Mouse (Mus musculus) intestine, embryonic 15.5 days (tissue): ENCODE results near the gene Cuedc1. TPM values are rescaled to one million over a fixed set of nuclear protein-coding genes. Genes with fewer than 3 reads are reported as not detected.
A peak's percentile ranks its signal among the peaks of the same experiment; 100 is the strongest.

Experiments
- ATAC-seq: fragments of 200-750 bp; cut with Nextera tagmentation; 2 replicates; pipeline ENCODE4 v1.8.0; 2017; ENCODE audit warnings: moderate TSS enrichment, moderate library complexity
- H3K27ac ChIP-seq: fragments of 300-500 bp; sonication (generic); 2 replicates; pipeline ENCODE4 v1.5.1; 2015; ENCODE audit warnings: mild to moderate bottlenecking, inconsistent platforms
- H3K27me3 ChIP-seq: fragments of 300-500 bp; sonication (generic); replicated peaks from 2 replicates; pipeline ENCODE4 v1.6.1; 2015; ENCODE audit warnings: inconsistent platforms
- H3K36me3 ChIP-seq: fragments of 300-500 bp; sonication (generic); 2 replicates; pipeline ENCODE4 v1.6.1; 2015; ENCODE audit warnings: inconsistent platforms
- H3K4me1 ChIP-seq: fragments of 300-500 bp; sonication (generic); replicated peaks from 2 replicates; pipeline ENCODE4 v1.6.1; 2015; ENCODE audit warnings: inconsistent platforms
- H3K4me2 ChIP-seq: fragments of 300-500 bp; sonication (generic); replicated peaks from 2 replicates; pipeline ENCODE4 v1.6.1; 2015; ENCODE audit warnings: mild to moderate bottlenecking, inconsistent platforms
- H3K4me3 ChIP-seq: fragments of 300-500 bp; sonication (generic); replicated peaks from 2 replicates; pipeline ENCODE4 v1.5.1; 2015; ENCODE audit warnings: inconsistent platforms
- H3K9ac ChIP-seq: fragments of 300-500 bp; sonication (generic); 2 replicates; pipeline ENCODE4 v1.6.1; 2015; ENCODE audit warnings: inconsistent platforms
- H3K9me3 ChIP-seq: fragments of 300-500 bp; sonication (generic); 2 replicates; pipeline ENCODE4 v1.6.1; 2016; ENCODE audit warnings: inconsistent platforms
- WGBS: fragments of 180-500 bp; shearing (Covaris S2); methylation state at CpG from one replicate; pipeline ENCODE4 v1.1.7; 2015; 5-methylcytosine and 5-hydroxymethylcytosine counted together
- polyA plus RNA-seq: library from polyadenylated mRNA; unstranded; fragments of >200 nt; fragmentation: Nextera tagmentation; extraction: Ambion mirVana; gene quantifications from 2 replicates; pipeline ENCODE4 v1.2.1, GENCODE M21; 2015

Cuedc1 gene
- polyA plus RNA-seq, 1 experiment from 2014 or later = 14.2 TPM

GRCm38 (mm10) chr11:88158842-88159246 lies 61.0 kb downstream of the Cuedc1 start:
- Histone ChIP-seq H3K4me2 (no peak overlapping the region), H3K36me3 (no peaks in the 10 kb centered on the region), H3K4me1 (peaks cover 67% of the 10 kb centered on the region), H3K4me3 (no peak overlapping the region), H3K27me3 (no peaks in the 10 kb centered on the region), H3K9me3 (no peaks in the 10 kb centered on the region), H3K9ac (no peak overlapping the region), H3K27ac (peak overlapping the region; percentile 90)
- 35% methylated on average over 5 of the region's 5 CpGs for WGBS
- peak; percentile 35; the same call in 1 of the 2 replicates for ATAC-seq

GRCm38 (mm10) chr11:88159389-88159788 lies 61.5 kb downstream of the Cuedc1 start:
- H3K36me3 ChIP-seq = no peaks in the 10 kb centered on the region
- H3K4me1 ChIP-seq = peaks cover 61% of the 10 kb centered on the region
- no peak overlapping the region for H3K4me2 ChIP-seq
- H3K27ac ChIP-seq = peak overlapping the region; percentile 90
- no peaks in the 10 kb centered on the region for H3K9me3 ChIP-seq
- ATAC-seq = no peak
- WGBS = 48% methylated on average over 11 of the region's 11 CpGs
- no peak overlapping the region for H3K9ac ChIP-seq
- no peak overlapping the region for H3K4me3 ChIP-seq
- H3K27me3 ChIP-seq = no peaks in the 10 kb centered on the region

GRCm38 (mm10) chr11:88160316-88160715 lies 62.5 kb downstream of the Cuedc1 start:
- no peaks in the 10 kb centered on the region for H3K27me3 ChIP-seq
- no peaks in the 10 kb centered on the region for H3K36me3 ChIP-seq
- no peak overlapping the region; the same call in 1 of the 2 replicates for H3K4me2 ChIP-seq
- H3K4me3 ChIP-seq = no peak overlapping the region
- WGBS = 47% methylated on average over 5 of the region's 5 CpGs
- H3K9me3 ChIP-seq = no peaks in the 10 kb centered on the region
- H3K27ac ChIP-seq = peak overlapping the region; percentile 90
- no peak for ATAC-seq
- H3K4me1 ChIP-seq = peaks cover 58% of the 10 kb centered on the region
- H3K9ac ChIP-seq = no peak overlapping the region

GRCm38 (mm10) chr11:88161051-88161581 lies 63.3 kb downstream of the Cuedc1 start:
- Histone ChIP-seq H3K9me3 (no peaks in the 10 kb centered on the region), H3K4me3 (peak overlapping the region; percentile 36), H3K4me2 (peak overlapping the region; percentile 86), H3K9ac (peak overlapping the region; percentile 44), H3K4me1 (peaks cover 50% of the 10 kb centered on the region), H3K27me3 (no peaks in the 10 kb centered on the region), H3K36me3 (no peaks in the 10 kb centered on the region), H3K27ac (peak overlapping the region; percentile 90)
- WGBS = under 1% methylated on average over 18 of the region's 33 CpGs
- peak; percentile 65 for ATAC-seq

- H3K27ac ChIP-seq = peak overlapping the region; percentile 90
- no peaks in the 10 kb centered on the region for H3K36me3 ChIP-seq
- ATAC-seq = peak; percentile 74
- peak overlapping the region; percentile 36 for H3K4me3 ChIP-seq
- peak overlapping the region; percentile 33; the same call in 1 of the 2 replicates for H3K9ac ChIP-seq
- H3K27me3 ChIP-seq = no peaks in the 10 kb centered on the region
- H3K4me1 ChIP-seq = peaks cover 46% of the 10 kb centered on the region
- WGBS = 2% methylated on average over 15 of the region's 15 CpGs
- peak overlapping the region; percentile 86 for H3K4me2 ChIP-seq
- no peaks in the 10 kb centered on the region for H3K9me3 ChIP-seq
Observed at GRCm38 (mm10) chr11:88161651-88162362, 63.9 kb downstream of the Cuedc1 start.

- 60% methylated on average over 4 of the region's 4 CpGs for WGBS
- ATAC-seq = no peak
Observed at GRCm38 (mm10) chr11:88162740-88163139, 64.9 kb downstream of the Cuedc1 start.

GRCm38 (mm10) chr11:88164213-88164723 lies 66.4 kb downstream of the Cuedc1 start:
- Histone ChIP-seq H3K27me3 (no peaks in the 10 kb centered on the region), H3K9ac (no peak overlapping the region), H3K4me3 (no peak overlapping the region), H3K36me3 (no peaks in the 10 kb centered on the region), H3K4me2 (no peak overlapping the region), H3K4me1 (peaks cover 38% of the 10 kb centered on the region), H3K9me3 (no peaks in the 10 kb centered on the region), H3K27ac (peak overlapping the region; percentile 70)
- 89% methylated on average over 7 of the region's 7 CpGs for WGBS
- ATAC-seq = no peak

More at GRCm38 (mm10) chr11:88162740-88163139, 64.9 kb downstream of the Cuedc1 start:
- no peak overlapping the region for H3K27ac ChIP-seq
- H3K27me3 ChIP-seq = no peaks in the 10 kb centered on the region
- H3K36me3 ChIP-seq = no peaks in the 10 kb centered on the region
- no peak overlapping the region for H3K4me3 ChIP-seq
- H3K4me2 ChIP-seq = no peak overlapping the region
- H3K9me3 ChIP-seq = no peaks in the 10 kb centered on the region
- H3K4me1 ChIP-seq = peaks cover 45% of the 10 kb centered on the region
- H3K9ac ChIP-seq = no peak overlapping the region

GRCm38 (mm10) chr11:88164801-88165377 lies 67.0 kb downstream of the Cuedc1 start:
- Histone ChIP-seq H3K27me3 (peaks cover 3% of the 10 kb centered on the region), H3K9me3 (no peaks in the 10 kb centered on the region), H3K36me3 (no peaks in the 10 kb centered on the region), H3K4me3 (no peak overlapping the region), H3K4me1 (peaks cover 35% of the 10 kb centered on the region), H3K27ac (peak overlapping the region; percentile 70), H3K4me2 (peak overlapping the region; percentile 7; the same call in 1 of the 2 replicates), H3K9ac (peak overlapping the region; percentile 31; the same call in 1 of the 2 replicates)
- ATAC-seq = no peak
- WGBS = 32% methylated on average over 15 of the region's 15 CpGs

GRCm38 (mm10) chr11:88165683-88166364 lies 68.0 kb downstream of the Cuedc1 start:
- Histone ChIP-seq H3K27me3 (peaks cover 5% of the 10 kb centered on the region), H3K4me3 (no peak overlapping the region), H3K36me3 (no peaks in the 10 kb centered on the region), H3K9ac (no peak overlapping the region), H3K27ac (peak overlapping the region; percentile 70), H3K4me2 (no peak overlapping the region), H3K4me1 (peaks cover 27% of the 10 kb centered on the region), H3K9me3 (no peaks in the 10 kb centered on the region)
- 65% methylated on average over 10 of the region's 10 CpGs for WGBS
- ATAC-seq = no peak

- WGBS = 90% methylated on average over 7 of the region's 7 CpGs
- ATAC-seq = no peak
- Histone ChIP-seq H3K4me2 (no peak overlapping the region), H3K27ac (peak overlapping the region; percentile 70; the same call in 1 of the 2 replicates), H3K27me3 (peaks cover 5% of the 10 kb centered on the region), H3K36me3 (no peaks in the 10 kb centered on the region), H3K4me1 (peaks cover 26% of the 10 kb centered on the region), H3K4me3 (no peak overlapping the region), H3K9me3 (no peaks in the 10 kb centered on the region), H3K9ac (no peak overlapping the region)
Observed at GRCm38 (mm10) chr11:88166471-88166870, 68.6 kb downstream of the Cuedc1 start.

- peaks cover 34% of the 10 kb centered on the region for H3K4me1 ChIP-seq
- 56% methylated on average over 3 of the region's 3 CpGs for WGBS
- no peaks in the 10 kb centered on the region for H3K9me3 ChIP-seq
- ATAC-seq = no peak
- H3K4me3 ChIP-seq = no peak overlapping the region
- H3K4me2 ChIP-seq = no peak overlapping the region
- no peak overlapping the region for H3K9ac ChIP-seq
- no peaks in the 10 kb centered on the region for H3K36me3 ChIP-seq
- peaks cover 5% of the 10 kb centered on the region for H3K27me3 ChIP-seq
- H3K27ac ChIP-seq = no peak overlapping the region
Observed at GRCm38 (mm10) chr11:88168611-88169010, 70.8 kb downstream of the Cuedc1 start.

GRCm38 (mm10) chr11:88169531-88170040 lies 71.7 kb downstream of the Cuedc1 start:
- H3K4me2 ChIP-seq = no peak overlapping the region
- no peak for ATAC-seq
- no peaks in the 10 kb centered on the region for H3K36me3 ChIP-seq
- H3K4me1 ChIP-seq = peaks cover 37% of the 10 kb centered on the region
- peaks cover 5% of the 10 kb centered on the region for H3K27me3 ChIP-seq
- H3K9ac ChIP-seq = peak overlapping the region; percentile 8; the same call in 1 of the 2 replicates
- 36% methylated on average over 32 of the region's 32 CpGs for WGBS
- H3K4me3 ChIP-seq = no peak overlapping the region
- H3K27ac ChIP-seq = no peak overlapping the region
- no peaks in the 10 kb centered on the region for H3K9me3 ChIP-seq
